In genomic region chr2:152951065-152951849, GRCm38 (mm10) we compare ENCODE assay signal across 8 mouse cellular contexts. TPM values are rescaled to one million over a fixed set of nuclear protein-coding genes. Genes with fewer than 3 reads are reported as not detected.
DNase-seq lines count a peak whose midpoint lies in the region; ATAC-seq lines count a peak whose summit lies in the region.

Gene Dusp15, minus strand, starts transcription at chr2:152951698.

- peak; percentile 56 for ATAC-seq in kidney, embryonic 14.5 days (ENCODE audit: low FRiP score, low TSS enrichment)
- ATAC-seq in heart, embryonic 13.5 days (ENCODE audit: extremely low read depth, insufficient number of reproducible peaks, low FRiP score, low TSS enrichment), result no peak
- ATAC-seq in stomach, embryonic 16.5 days (ENCODE audit: insufficient read depth, low FRiP score), result peak; percentile 57; the same call in 1 of the 2 replicates
- no peak for ATAC-seq in erythroid progenitor cell, adult 5-6 weeks (replicated peaks; ENCODE audit: low FRiP score, poor library complexity, severe bottlenecking)

- DNase-seq in kidney, adult 9 months, result no peak
- DNase-seq in cerebellum, postnatal 25 days, result peak; percentile 71 to 78
- DNase-seq in layer of hippocampus, adult 8-10 months (ENCODE audit: low spot score in 2 of 2), result peak; percentile 41 to 52
- peak; percentile 63 for DNase-seq in midbrain, embryonic 10.5 days (ENCODE audit: low spot score)

- no peaks in the 10 kb centered on the region for H3K9me3 ChIP-seq in kidney, embryonic 14.5 days (ENCODE audit: control insufficient read depth, low read length)
- H3K9me3 ChIP-seq in heart, embryonic 13.5 days, result no peaks in the 10 kb centered on the region
- no peaks in the 10 kb centered on the region for H3K9me3 ChIP-seq in midbrain, embryonic 10.5 days (replicated peaks)
- no peaks in the 10 kb centered on the region for H3K9me3 ChIP-seq in stomach, embryonic 16.5 days (replicated peaks; ENCODE audit: control insufficient read depth, low read length)

- H3K9ac ChIP-seq in kidney, embryonic 14.5 days (ENCODE audit: low read depth, low read length), result peak within 1 kb of the TSS; percentile 66
- peak within 1 kb of the TSS; percentile 81 for H3K9ac ChIP-seq in heart, embryonic 13.5 days
- H3K9ac ChIP-seq in stomach, embryonic 16.5 days (ENCODE audit: low read length), result peak within 1 kb of the TSS; percentile 60

- peaks cover 28% of the 10 kb centered on the region for H3K27me3 ChIP-seq in kidney, embryonic 14.5 days (ENCODE audit: control insufficient read depth, insufficient read depth, low read length)
- peaks cover 94% of the 10 kb centered on the region for H3K27me3 ChIP-seq in heart, embryonic 13.5 days (replicated peaks)
- H3K27me3 ChIP-seq in midbrain, embryonic 10.5 days (ENCODE audit: low read depth, poor library complexity, severe bottlenecking), result peaks cover 83% of the 10 kb centered on the region
- peaks cover 32% of the 10 kb centered on the region for H3K27me3 ChIP-seq in stomach, embryonic 16.5 days (ENCODE audit: control insufficient read depth, insufficient read depth, low read length)

- H3K4me3 ChIP-seq in kidney, embryonic 14.5 days (ENCODE audit: low read length), result peak within 1 kb of the TSS; percentile 74
- peak within 1 kb of the TSS; percentile 74 for H3K4me3 ChIP-seq in heart, embryonic 13.5 days
- H3K4me3 ChIP-seq in midbrain, embryonic 10.5 days, result peak within 1 kb of the TSS; percentile 86
- peak within 1 kb of the TSS; percentile 51 for H3K4me3 ChIP-seq in stomach, embryonic 16.5 days (replicated peaks; ENCODE audit: low read length)

- H3K4me1 ChIP-seq in kidney, embryonic 14.5 days (ENCODE audit: control insufficient read depth, insufficient read depth, low read length), result peaks cover 4% of the 10 kb centered on the region; the same call in 1 of the 2 replicates
- peaks cover 8% of the 10 kb centered on the region; the same call in 1 of the 2 replicates for H3K4me1 ChIP-seq in heart, embryonic 13.5 days
- H3K4me1 ChIP-seq in midbrain, embryonic 10.5 days, result peaks cover 36% of the 10 kb centered on the region
- H3K4me1 ChIP-seq in stomach, embryonic 16.5 days (ENCODE audit: control insufficient read depth, insufficient read depth, low read length), result 0 out of 2 replicates have a peak, but pooled peaks cover 4% of the 10 kb centered on the region

- H3K4me2 ChIP-seq in kidney, embryonic 14.5 days (replicated peaks; ENCODE audit: low read depth, low read length), result peak within 1 kb of the TSS; percentile 100
- H3K4me2 ChIP-seq in heart, embryonic 13.5 days, result peak within 1 kb of the TSS; percentile 99
- H3K4me2 ChIP-seq in stomach, embryonic 16.5 days (ENCODE audit: low read depth, low read length), result peak within 1 kb of the TSS; percentile 74

- WGBS in kidney, embryonic 14.5 days, result under 1% methylated on average over 41 of the region's 54 CpGs
- WGBS in heart, embryonic 13.5 days, result under 1% methylated on average over 47 of the region's 54 CpGs
- under 1% methylated on average over 53 of the region's 54 CpGs for WGBS in midbrain, embryonic 10.5 days
- under 1% methylated on average over 50 of the region's 54 CpGs for WGBS in stomach, embryonic 16.5 days

- H3K27ac ChIP-seq in kidney, embryonic 14.5 days (ENCODE audit: low read depth, low read length), result no peak within 1 kb of the TSS
- H3K27ac ChIP-seq in heart, embryonic 13.5 days (replicated peaks), result no peak within 1 kb of the TSS
- H3K27ac ChIP-seq in midbrain, embryonic 10.5 days (replicated peaks), result peak within 1 kb of the TSS; percentile 88
- no peak within 1 kb of the TSS for H3K27ac ChIP-seq in stomach, embryonic 16.5 days (ENCODE audit: low read length)

- no peaks in the 10 kb centered on the region for H3K36me3 ChIP-seq in kidney, embryonic 14.5 days (ENCODE audit: control insufficient read depth, insufficient read depth, low read length)
- H3K36me3 ChIP-seq in heart, embryonic 13.5 days, result no peaks in the 10 kb centered on the region
- no peaks in the 10 kb centered on the region for H3K36me3 ChIP-seq in midbrain, embryonic 10.5 days
- no peaks in the 10 kb centered on the region for H3K36me3 ChIP-seq in stomach, embryonic 16.5 days (ENCODE audit: control insufficient read depth, insufficient read depth, low read length)

RNA-seq across cellular contexts. Expression of gene Dusp15, which starts in this region (rescaled TPM):
- polyA plus RNA-seq in kidney, embryonic 14.5 days (2014; fragmentation: Nextera tagmentation; extraction: Ambion mirVana), result 2.3 and 2.5 TPM in 2 replicates
- polyA plus RNA-seq in heart, embryonic 13.5 days (2015; fragmentation: Nextera tagmentation; extraction: Ambion mirVana), result 0.15 and 0.51 TPM in 2 replicates
- total RNA-seq in layer of hippocampus, adult 8-10 months (2022), result 10 to 100 TPM; 11.5 to 15.4 (median 12.6) TPM
- polyA plus RNA-seq in midbrain, embryonic 10.5 days (2016; fragmentation: Nextera tagmentation; extraction: Ambion mirVana), result 0.60 and 1.3 TPM in 2 replicates
- polyA plus RNA-seq in stomach, embryonic 16.5 days (2015; fragmentation: Nextera tagmentation; extraction: Ambion mirVana), result 0.06 and 0.24 TPM in 2 replicates
- not detected in 2 replicates for total RNA-seq in erythroid progenitor cell, adult 5-6 weeks (2015; ENCODE audit: low replicate concordance)
- total RNA-seq in erythroid progenitor cell, adult 5-6 weeks (2017; ENCODE audit: low replicate concordance), result not detected in 2 replicates

Comparison
In these comparisons a context has a peak if more than half of its experiments do, and no peak if none do; other contexts are left out.
1. RNA of gene Dusp15 (total RNA-seq): 11.5 to 15.4 TPM in layer of hippocampus, adult 8-10 months; not detected in erythroid progenitor cell, adult 5-6 weeks; every median in the first group is over 10 times any median in the second.
2. Peak in ATAC-seq, H3K4me3 ChIP-seq, H3K9ac ChIP-seq and H3K4me2 ChIP-seq in stomach, embryonic 16.5 days; RNA of the gene not detected or under 1 TPM.
3. Peak in every context shown above with its lines, with median percentiles within 50 percentile points of each other: H3K4me2 ChIP-seq, H3K4me3 ChIP-seq and H3K9ac ChIP-seq.